In genomic region chr10:110112669-110113458, GRCm38 (mm10) we compare ENCODE assay signal across 14 mouse cellular contexts.
"Had no signal": no experiment of that assay in that cellular context is flagged by ENCODE, and none has a peak within 500 bp of the region (broad histone marks: within the 10 kb centered on the region; RNA-seq: fewer than 3 reads in every experiment).

No protein-coding gene starts in this region.

- H3K9me3 ChIP-seq: intestine, embryonic 15.5 days; limb, embryonic 15.5 days; midbrain, embryonic 15.5 days; neural tube, embryonic 13.5 days; stomach, embryonic 15.5 days had no signal

- H3K27me3 ChIP-seq: intestine, embryonic 15.5 days; limb, embryonic 15.5 days; midbrain, embryonic 15.5 days; neural tube, embryonic 13.5 days; stomach, embryonic 15.5 days had no signal

- DNase-seq: kidney, adult 9 months; left cerebral cortex, postnatal 4 days; lung, adult 18-20 months; retina, postnatal 1 day; right cerebral cortex, postnatal 4 days; spleen, adult 18-20 months; thymus, adult 2 months; thymus, postnatal 25 days had no signal

- H3K4me1 ChIP-seq: intestine, embryonic 15.5 days; limb, embryonic 15.5 days; midbrain, embryonic 15.5 days; neural tube, embryonic 13.5 days; stomach, embryonic 15.5 days had no signal

- H3K27ac ChIP-seq: intestine, embryonic 15.5 days; limb, embryonic 15.5 days; liver, embryonic 14.5 days; midbrain, embryonic 15.5 days; neural tube, embryonic 13.5 days; stomach, embryonic 15.5 days had no signal

- H3K9ac ChIP-seq: intestine, embryonic 15.5 days; limb, embryonic 15.5 days; liver, embryonic 14.5 days; midbrain, embryonic 15.5 days; neural tube, embryonic 13.5 days; stomach, embryonic 15.5 days had no signal

- H3K36me3 ChIP-seq: intestine, embryonic 15.5 days; limb, embryonic 15.5 days; midbrain, embryonic 15.5 days; neural tube, embryonic 13.5 days; stomach, embryonic 15.5 days had no signal

- H3K4me3 ChIP-seq: intestine, embryonic 15.5 days; limb, embryonic 15.5 days; midbrain, embryonic 15.5 days; neural tube, embryonic 13.5 days; stomach, embryonic 15.5 days had no signal

- ATAC-seq: intestine, embryonic 15.5 days; midbrain, embryonic 15.5 days had no signal

- H3K4me2 ChIP-seq: intestine, embryonic 15.5 days; limb, embryonic 15.5 days; midbrain, embryonic 15.5 days; neural tube, embryonic 13.5 days; stomach, embryonic 15.5 days had no signal
